Mouse (Mus musculus): Measurements from ENCODE around the gene E2f3.

The E2f3 gene

GRCm38 (mm10) chr13:29916561-29916960 is 69.3 kb downstream of the E2f3 start:
- no peak for DNase-seq (ENCODE audit: low spot score)

- DNase-seq (ENCODE audit: low spot score): no peak
Observed at GRCm38 (mm10) chr13:29913606-29914005, 72.3 kb downstream of the E2f3 start.

GRCm38 (mm10) chr13:29913061-29913460 is 72.8 kb downstream of the E2f3 start:
- DNase-seq (ENCODE audit: low spot score): no peak

- DNase-seq (ENCODE audit: low spot score): no peak
Observed at GRCm38 (mm10) chr13:29912251-29912650, 73.6 kb downstream of the E2f3 start.

GRCm38 (mm10) chr13:29911141-29911540 is 74.7 kb downstream of the E2f3 start:
- DNase-seq (ENCODE audit: low spot score): no peak

GRCm38 (mm10) chr13:29908431-29908830 is 77.4 kb downstream of the E2f3 start:
- no peak for DNase-seq (ENCODE audit: low spot score)

- no peak for DNase-seq (ENCODE audit: low spot score)
Observed at GRCm38 (mm10) chr13:29907995-29908394, 77.9 kb downstream of the E2f3 start.

GRCm38 (mm10) chr13:29906734-29907133 is 79.1 kb downstream of the E2f3 start:
- DNase-seq (ENCODE audit: low spot score): no peak

- no peak for DNase-seq (ENCODE audit: low spot score)
Observed at GRCm38 (mm10) chr13:29903341-29903740, 82.5 kb downstream of the E2f3 start.

- no peak for DNase-seq (ENCODE audit: low spot score)
Observed at GRCm38 (mm10) chr13:29902676-29903075, 83.2 kb downstream of the E2f3 start.

- DNase-seq (ENCODE audit: low spot score): no peak
Observed at GRCm38 (mm10) chr13:29901641-29902040, 84.2 kb downstream of the E2f3 start.

- no peak for DNase-seq (ENCODE audit: low spot score)
Observed at GRCm38 (mm10) chr13:29866780-29867179, 119.1 kb downstream of the E2f3 start.

GRCm38 (mm10) chr13:29864331-29864730 is 121.5 kb downstream of the E2f3 start:
- DNase-seq (ENCODE audit: low spot score): no peak

- DNase-seq (ENCODE audit: low spot score): no peak
Observed at GRCm38 (mm10) chr13:29860087-29860486, 125.8 kb downstream of the E2f3 start.

- DNase-seq (ENCODE audit: low spot score): no peak
Observed at GRCm38 (mm10) chr13:29857436-29857835, 128.4 kb downstream of the E2f3 start.
